Mouse (Mus musculus) leukemia stem cell, adult 10-12 weeks (primary cell): ENCODE results near the gene Mfap3l. TPM values are rescaled to one million over a fixed set of nuclear protein-coding genes. Genes with fewer than 3 reads are reported as not detected.

Source experiments
- polyA plus RNA-seq: library from polyadenylated mRNA; stranded (reverse); fragments of >175 nt; gene quantifications from 2 replicates; pipeline ENCODE4 v1.2.3, GENCODE M21; 2012; ENCODE audit warnings: low replicate concordance

Mfap3l gene
- not detected in 2 replicates for polyA plus RNA-seq

DNA sequence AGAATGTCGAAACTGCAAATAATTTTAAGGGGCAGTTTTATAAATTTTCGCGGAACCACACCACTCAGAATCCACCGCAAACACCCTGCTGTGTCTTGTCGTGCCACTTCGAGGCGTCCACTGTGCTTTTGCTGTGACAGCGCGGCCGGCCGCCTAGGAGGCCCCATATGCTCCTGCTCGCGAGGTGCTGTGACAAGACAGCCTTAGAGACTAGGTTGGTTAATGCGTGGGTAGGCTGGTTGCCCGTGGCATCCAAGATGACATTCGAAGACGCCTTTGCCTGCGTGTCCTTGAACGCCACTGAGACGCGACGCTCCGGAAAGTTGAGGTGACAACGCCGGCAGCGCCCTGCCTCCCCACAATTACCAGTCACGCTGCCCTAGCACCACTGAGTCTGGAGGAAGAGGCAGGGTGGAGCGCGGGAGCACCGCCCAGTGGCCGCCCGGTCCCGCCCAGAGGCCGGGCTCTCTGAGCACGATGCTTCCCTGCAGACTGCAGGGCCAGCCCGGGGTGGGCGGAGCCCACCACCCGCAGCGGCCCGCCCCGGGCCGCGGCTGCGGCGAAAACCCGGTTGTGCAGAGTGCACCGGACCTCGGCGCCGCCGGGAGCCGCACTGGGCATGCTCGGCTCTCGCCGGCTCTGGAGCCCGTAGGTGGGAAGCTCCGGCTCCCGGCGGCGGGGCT is at the start of gene Mfap3l:
Mfap3l (plus strand) TSS at position 578 of the 683 bp plus-strand sequence.

Other genes with a start within 250 kb of the Mfap3l start
- not detected in 2 replicates for gene Gm10283, start 129.6 kb upstream of the Mfap3l start, polyA plus RNA-seq
- not detected in 2 replicates for gene Aadat, start 126.9 kb upstream of the Mfap3l start, polyA plus RNA-seq